In genomic region chr17:67142183-67142756, GRCm38 (mm10) we compare ENCODE assay signal across 17 mouse cellular contexts.
"Had no signal": no experiment of that assay in that cellular context is flagged by ENCODE, and none has a peak within 500 bp of the region (broad histone marks: within the 10 kb centered on the region; RNA-seq: fewer than 3 reads in every experiment).

No protein-coding gene starts in this region.

- H3K4me1 ChIP-seq: liver, embryonic 13.5 days; stomach, embryonic 15.5 days had no signal

- H3K27ac ChIP-seq: layer of hippocampus, adult 2 months; liver, embryonic 13.5 days; macrophage; stomach, embryonic 15.5 days had no signal

- ATAC-seq: intestine, embryonic 16.5 days; lung, postnatal 0 days had no signal

- H3K9me3 ChIP-seq: liver, embryonic 13.5 days; stomach, embryonic 15.5 days had no signal

- H3K9ac ChIP-seq: liver, embryonic 13.5 days; lung, embryonic 14.5 days; stomach, embryonic 15.5 days had no signal

- H3K4me3 ChIP-seq: layer of hippocampus, adult 2 months; liver, embryonic 13.5 days; stomach, embryonic 15.5 days had no signal

- H3K27me3 ChIP-seq: liver, embryonic 13.5 days; stomach, embryonic 15.5 days had no signal

- DNase-seq: kidney, adult 18-20 months; kidney, adult 9 months; kidney, postnatal 14 days; kidney, postnatal 4 days; layer of hippocampus, adult 9-11 months; liver, embryonic 13.5 days; lung, embryonic 14.5 days; midbrain, embryonic 14.5 days; retina, postnatal 1 day; right cerebral cortex, postnatal 25 days; spleen, adult 18-20 months; thymus, postnatal 25 days had no signal

- H3K36me3 ChIP-seq: liver, embryonic 13.5 days; stomach, embryonic 15.5 days had no signal

- H3K4me2 ChIP-seq: liver, embryonic 13.5 days; lung, embryonic 14.5 days; stomach, embryonic 15.5 days had no signal
